Mouse (Mus musculus) olfactory bulb, adult 2 months (tissue): Measurements from ENCODE around the gene Epha6.

Experiments used
- CTCF ChIP-seq: fragments of 200-500 bp; IDR thresholded peaks from 2 replicates; pipeline ENCODE4 v1.5.1; 2012; ENCODE audit warnings: low read depth, mild to moderate bottlenecking, low read length, moderate library complexity; ENCODE audit not compliant: insufficient read depth
- POLR2A ChIP-seq: fragments of 200-500 bp; IDR thresholded peaks from 2 replicates; pipeline ENCODE4 v1.6.1; 2012; ENCODE audit warnings: mild to moderate bottlenecking, low read depth, low read length, moderate library complexity; ENCODE audit not compliant: insufficient read depth

DNA sequence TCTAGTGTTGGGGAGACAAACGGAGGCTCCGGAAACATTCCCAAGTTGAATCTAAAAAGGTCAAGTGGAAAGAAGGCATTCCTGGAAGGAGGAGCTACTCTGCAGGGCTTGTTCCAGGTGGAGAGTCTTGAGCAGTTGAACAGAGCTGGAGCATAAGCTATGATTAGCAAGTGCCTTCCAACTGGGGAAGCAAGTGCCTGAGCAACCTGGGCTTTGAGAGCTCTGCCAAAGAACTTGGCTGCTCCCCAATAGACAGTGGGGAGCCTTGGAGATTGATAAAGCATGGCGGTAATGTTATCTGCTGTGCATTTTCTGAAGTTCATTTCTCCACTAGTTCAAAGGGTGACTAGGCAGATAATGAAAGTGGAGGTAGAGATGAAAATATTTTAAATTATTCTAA lies 733.5 kb downstream of the Epha6 start:
- TF ChIP-seq CTCF (no peak), POLR2A (no peak)
